Mouse (Mus musculus): ENCODE data around the gene Adgrl3.

- TF ChIP-seq CTCF (conservative IDR thresholded peaks at IDR 0.05; ENCODE audit: insufficient read depth, insufficient read length, low read depth, low read length) (no peak), POLR2A (IDR thresholded peaks at IDR 0.05; ENCODE audit: low read depth, low read length) (no peak)
Measured at GRCm38 (mm10) chr5:81097131-81097530, 77.2 kb downstream of the Adgrl3 start.
